Mouse (Mus musculus) stomach, embryonic 15.5 days (tissue): Measurements from ENCODE around the gene Tldc2. TPM values are rescaled to one million over a fixed set of nuclear protein-coding genes. Genes with fewer than 3 reads are reported as not detected.

Experiments
- ATAC-seq: fragments of 200-750 bp; cut with Nextera tagmentation; 2 replicates; pipeline ENCODE4 v1.8.0; 2017; ENCODE audit warnings: low read depth, moderate number of reproducible peaks, moderate TSS enrichment; ENCODE audit not compliant: insufficient read depth, low FRiP score
- H3K27ac ChIP-seq: fragments of 300-500 bp; sonication (generic); 2 replicates; pipeline ENCODE4 v1.5.1; 2015; ENCODE audit warnings: mild to moderate bottlenecking, inconsistent platforms
- H3K27me3 ChIP-seq: fragments of 300-500 bp; sonication (generic); replicated peaks from 2 replicates; pipeline ENCODE4 v1.6.1; 2015; ENCODE audit warnings: inconsistent platforms
- H3K36me3 ChIP-seq: fragments of 300-500 bp; sonication (generic); 2 replicates; pipeline ENCODE4 v1.6.1; 2015; ENCODE audit warnings: inconsistent platforms
- H3K4me1 ChIP-seq: fragments of 300-500 bp; sonication (generic); 2 replicates; pipeline ENCODE4 v1.6.1; 2015; ENCODE audit warnings: inconsistent platforms
- H3K4me2 ChIP-seq: fragments of 300-500 bp; sonication (generic); 2 replicates; pipeline ENCODE4 v1.6.1; 2015; ENCODE audit warnings: mild to moderate bottlenecking, inconsistent platforms
- H3K4me3 ChIP-seq: fragments of 300-500 bp; sonication (generic); replicated peaks from 2 replicates; pipeline ENCODE4 v1.5.1; 2015; ENCODE audit warnings: inconsistent platforms
- H3K9ac ChIP-seq: fragments of 300-500 bp; sonication (generic); 2 replicates; pipeline ENCODE4 v1.6.1; 2015; ENCODE audit warnings: inconsistent platforms
- H3K9me3 ChIP-seq: fragments of 300-500 bp; sonication (generic); 2 replicates; pipeline ENCODE4 v1.6.1; 2016; ENCODE audit warnings: inconsistent platforms
- WGBS: fragments of 180-500 bp; shearing (Covaris S2); methylation state at CpG from one replicate; pipeline ENCODE4 v1.1.7; 2015; 5-methylcytosine and 5-hydroxymethylcytosine counted together
- polyA plus RNA-seq: library from polyadenylated mRNA; unstranded; fragments of >200 nt; fragmentation: Nextera tagmentation; extraction: Ambion mirVana; gene quantifications from 2 replicates; pipeline ENCODE4 v1.2.1, GENCODE M21; 2015

Tldc2 gene
- polyA plus RNA-seq, 1 experiment from 2014 or later, result not detected

DNA sequence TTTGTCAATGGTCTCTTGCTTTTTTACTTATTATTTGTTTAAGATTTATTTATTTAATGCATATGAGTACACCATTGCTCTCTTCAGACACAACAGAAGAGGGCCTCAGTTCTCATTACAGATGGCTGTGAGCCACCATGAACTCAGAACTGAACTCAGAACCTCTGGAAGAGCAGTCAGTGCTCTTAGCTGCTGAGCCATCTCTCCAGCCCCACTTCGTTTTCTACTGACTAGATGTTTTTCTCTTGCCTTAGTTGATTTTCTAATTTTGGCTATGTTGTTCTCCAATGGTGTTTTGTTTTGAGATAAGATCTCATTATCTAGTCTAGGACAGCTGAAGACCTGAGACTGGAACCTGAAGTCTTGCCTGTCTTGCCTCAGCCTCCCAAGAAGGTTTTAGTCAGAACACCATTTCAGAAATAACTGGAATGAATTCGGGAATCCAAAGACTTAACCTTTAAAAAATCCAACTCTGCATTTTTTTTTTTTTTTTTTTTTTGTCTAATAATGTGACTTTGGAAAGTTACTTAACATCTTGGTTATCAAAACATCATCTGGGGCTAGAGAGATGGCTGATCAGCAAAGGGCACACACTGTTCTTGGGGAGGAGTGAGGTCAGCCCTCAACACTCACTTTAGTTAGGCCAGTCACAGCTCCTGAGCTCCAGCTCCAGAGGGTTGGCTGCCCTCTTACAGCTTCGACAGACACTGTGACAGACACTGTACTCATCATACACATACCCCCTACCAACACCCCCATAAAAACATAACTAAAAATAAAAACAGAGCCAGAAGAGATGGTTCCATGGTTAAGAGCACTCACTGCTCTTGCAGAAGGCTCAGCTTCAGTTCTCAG is 46.1 kb downstream of the Tldc2 start:
- Histone ChIP-seq H3K9ac (no peak overlapping the region), H3K4me1 (peaks cover 14% of the 10 kb centered on the region), H3K36me3 (no peaks in the 10 kb centered on the region), H3K27me3 (no peaks in the 10 kb centered on the region), H3K4me3 (no peak overlapping the region), H3K9me3 (no peaks in the 10 kb centered on the region), H3K4me2 (peak overlapping the region; percentile 16; the same call in 1 of the 2 replicates), H3K27ac (no peak overlapping the region)
- ATAC-seq, result no peak
- WGBS, result 75% methylated on average over 3 of the region's 3 CpGs

DNA sequence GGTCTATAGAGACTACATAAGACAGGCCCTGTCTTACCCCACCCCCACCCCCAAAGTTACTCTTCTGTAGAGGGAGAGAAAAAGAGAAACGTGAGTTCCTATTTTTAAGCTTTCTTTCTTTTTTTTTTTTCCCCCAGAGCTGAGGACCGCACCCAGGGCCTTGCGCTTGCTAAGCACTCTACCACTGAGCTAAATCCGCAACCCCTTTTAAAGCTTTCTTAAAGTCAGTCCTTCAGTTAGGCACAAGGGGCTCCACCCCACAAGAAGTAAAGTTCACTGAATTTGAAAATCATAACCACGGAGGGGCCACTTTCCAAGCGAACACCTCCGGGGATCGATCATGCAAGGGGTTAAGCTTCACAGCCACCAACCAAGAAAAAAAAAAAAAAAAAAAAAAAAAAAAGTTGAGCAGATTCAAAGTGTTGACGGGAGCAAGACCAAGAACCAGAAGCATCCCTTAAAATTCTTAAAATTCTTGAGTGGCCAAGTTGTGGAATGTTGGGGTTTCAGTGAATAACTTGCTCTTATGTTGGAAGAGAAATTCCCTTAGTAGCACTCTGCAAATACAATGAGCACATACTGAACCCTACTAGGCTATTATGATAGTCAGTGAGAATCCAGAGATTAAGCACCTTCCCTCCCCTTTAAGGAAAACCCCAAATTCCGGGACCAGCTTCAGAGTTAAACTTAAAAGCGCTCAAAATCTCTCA is 47.1 kb downstream of the Tldc2 start:
- ATAC-seq, result no peak
- WGBS, result 15% methylated on average over 11 of the region's 11 CpGs

DNA sequence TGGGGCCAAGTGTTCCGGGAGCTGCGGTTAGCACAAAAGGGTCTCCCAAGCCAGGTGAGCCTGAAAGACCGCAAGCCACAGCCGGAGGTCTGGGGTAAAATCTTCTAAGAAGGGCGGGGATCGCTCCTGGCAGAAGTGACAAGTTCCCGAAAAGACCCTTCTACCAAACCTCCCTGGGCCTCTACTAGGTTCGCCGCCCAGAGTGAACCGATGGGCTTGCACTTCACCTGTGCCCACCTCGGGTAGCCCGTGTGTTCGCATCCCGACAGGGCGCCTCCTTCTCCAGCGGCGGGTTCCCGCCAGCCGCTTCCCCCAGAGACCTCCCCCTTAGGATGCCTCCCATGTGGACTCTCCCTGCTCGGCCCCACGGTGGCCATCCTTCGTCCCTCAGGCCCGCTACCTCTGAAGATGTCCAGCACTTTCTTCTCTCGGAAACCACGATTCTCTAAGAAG is 47.6 kb downstream of the Tldc2 start:
- Histone ChIP-seq H3K27ac (peak overlapping the region; percentile 80), H3K9me3 (no peaks in the 10 kb centered on the region), H3K4me1 (peaks cover 7% of the 10 kb centered on the region), H3K9ac (peak overlapping the region; percentile 52), H3K27me3 (no peaks in the 10 kb centered on the region), H3K36me3 (no peaks in the 10 kb centered on the region), H3K4me2 (peak overlapping the region; percentile 88), H3K4me3 (peak overlapping the region; percentile 76)
- under 1% methylated on average over 25 of the region's 25 CpGs for WGBS
- peak; percentile 33 for ATAC-seq

More for the DNA sequence above, 47.1 kb downstream of the Tldc2 start:
- H3K4me2 ChIP-seq, result peak overlapping the region; percentile 88
- H3K36me3 ChIP-seq, result no peaks in the 10 kb centered on the region
- H3K9ac ChIP-seq, result peak overlapping the region; percentile 52
- peak overlapping the region; percentile 80 for H3K27ac ChIP-seq
- H3K4me1 ChIP-seq, result peaks cover 8% of the 10 kb centered on the region
- H3K9me3 ChIP-seq, result no peaks in the 10 kb centered on the region
- H3K4me3 ChIP-seq, result peak overlapping the region; percentile 76
- no peaks in the 10 kb centered on the region for H3K27me3 ChIP-seq

DNA sequence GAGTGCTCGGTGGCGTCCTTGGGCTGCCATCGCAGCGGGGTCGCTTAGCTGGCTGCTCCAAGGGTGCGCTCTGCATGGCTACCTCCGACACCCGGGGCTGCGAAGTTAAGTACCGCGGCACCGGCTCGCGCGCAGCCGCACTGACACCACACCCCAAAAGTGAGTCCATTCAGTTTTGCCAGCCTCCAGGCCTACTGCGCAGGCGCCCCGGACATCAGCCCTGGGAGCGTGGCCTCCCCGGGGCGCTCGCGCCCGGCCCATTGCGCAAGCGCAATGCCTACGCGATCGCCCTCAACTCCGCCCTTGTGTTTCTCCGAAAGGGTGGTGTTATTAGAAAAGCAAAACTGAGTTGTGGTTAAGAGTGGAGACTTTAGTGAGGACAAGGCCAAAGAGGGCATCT is 48.2 kb downstream of the Tldc2 start, which contains the start of gene Samhd1:
Gene Samhd1 (minus strand): TSS at position 252 of the 400 bp plus-strand sequence.
- Histone ChIP-seq H3K4me1 (peaks cover 7% of the 10 kb centered on the region), H3K9me3 (no peaks in the 10 kb centered on the region), H3K27me3 (no peaks in the 10 kb centered on the region), H3K4me3 (peak within 1 kb of the TSS; percentile 76), H3K9ac (peak within 1 kb of the TSS; percentile 52), H3K27ac (peak within 1 kb of the TSS; percentile 80), H3K4me2 (peak within 1 kb of the TSS; percentile 88), H3K36me3 (no peaks in the 10 kb centered on the region)
- under 1% methylated on average over 32 of the region's 32 CpGs for WGBS
- ATAC-seq, result peak; percentile 93

DNA sequence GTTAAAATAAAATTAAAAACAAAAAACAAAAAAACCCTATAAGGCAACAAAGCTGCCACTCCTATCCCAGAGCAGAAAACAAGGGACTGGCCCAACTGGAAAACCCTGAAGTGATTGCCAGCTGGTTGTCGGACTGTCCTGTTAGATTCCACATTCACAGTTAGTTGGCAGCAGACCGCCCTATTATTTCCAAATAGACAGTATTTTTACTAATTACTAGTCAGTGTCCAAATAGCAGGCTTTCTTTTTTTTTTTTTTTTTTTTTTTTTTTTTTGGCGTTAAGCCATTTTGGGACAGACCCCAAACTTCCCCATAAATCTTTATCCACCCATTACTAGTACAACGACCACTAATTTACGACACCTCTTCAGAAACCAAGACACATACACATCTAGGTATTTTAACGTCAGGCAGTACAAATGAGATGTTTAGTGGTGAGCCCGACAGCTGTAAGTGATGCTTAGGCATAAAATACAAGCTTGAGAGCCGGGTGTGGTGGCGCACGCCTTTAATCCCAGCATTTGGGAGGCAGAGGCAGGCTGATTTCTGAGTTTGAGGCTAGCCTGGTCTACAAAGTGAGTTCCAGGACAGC is 48.8 kb downstream of the Tldc2 start:
- Histone ChIP-seq H3K27ac (peak overlapping the region; percentile 80), H3K4me2 (peak overlapping the region; percentile 88), H3K4me3 (peak overlapping the region; percentile 76), H3K4me1 (peaks cover 7% of the 10 kb centered on the region), H3K9ac (no peak overlapping the region), H3K27me3 (no peaks in the 10 kb centered on the region), H3K36me3 (no peaks in the 10 kb centered on the region), H3K9me3 (no peaks in the 10 kb centered on the region)
- ATAC-seq, result no peak
- 79% methylated on average over 10 of the region's 10 CpGs for WGBS

DNA sequence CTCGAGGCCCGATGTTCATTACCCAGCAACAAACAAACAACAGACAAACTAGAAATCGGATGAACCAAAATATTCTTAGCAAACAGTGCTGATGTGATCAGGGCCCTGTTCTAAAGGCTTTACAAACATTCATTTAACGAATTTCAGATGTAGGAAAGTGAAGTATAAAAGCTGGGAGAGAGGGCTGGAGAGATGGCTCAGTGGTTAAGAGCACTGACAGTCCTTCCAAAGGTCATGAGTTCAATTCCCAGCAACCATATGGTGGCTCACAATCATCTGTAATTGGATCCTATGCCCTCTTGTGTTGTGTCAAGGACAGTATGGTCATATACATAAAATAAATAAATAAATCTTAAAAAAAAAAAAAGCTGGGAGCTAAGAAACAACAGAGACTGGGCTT is 49.3 kb downstream of the Tldc2 start:
- no peaks in the 10 kb centered on the region for H3K9me3 ChIP-seq
- peaks cover 7% of the 10 kb centered on the region for H3K4me1 ChIP-seq
- WGBS, result 76% methylated on average over 4 of the region's 4 CpGs
- no peak overlapping the region for H3K9ac ChIP-seq
- H3K4me3 ChIP-seq, result no peak overlapping the region
- H3K36me3 ChIP-seq, result no peaks in the 10 kb centered on the region
- ATAC-seq, result no peak
- no peak overlapping the region; the same call in 1 of the 2 replicates for H3K27ac ChIP-seq
- H3K27me3 ChIP-seq, result no peaks in the 10 kb centered on the region
- H3K4me2 ChIP-seq, result no peak overlapping the region

DNA sequence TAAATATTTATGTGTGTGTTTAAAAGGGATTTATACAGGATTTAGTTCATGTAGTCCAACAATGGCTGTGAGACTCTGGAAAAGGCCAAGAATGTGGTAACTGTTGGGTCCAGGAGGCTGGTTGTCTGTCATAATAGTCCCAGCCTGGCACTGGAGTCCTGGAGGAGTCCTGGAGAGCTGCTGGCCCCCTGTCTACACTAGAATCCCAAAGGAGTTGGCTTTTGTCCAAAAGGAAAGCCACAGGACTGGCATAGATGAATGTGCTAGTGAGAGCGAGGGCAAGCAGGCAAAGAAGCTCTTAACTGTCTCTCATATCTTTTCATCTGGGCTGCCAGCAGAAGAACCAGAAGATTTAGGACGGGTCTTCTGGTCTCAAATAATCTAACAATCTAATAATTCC is 49.8 kb downstream of the Tldc2 start:
- Histone ChIP-seq H3K27ac (peak overlapping the region; percentile 66), H3K9ac (no peak overlapping the region), H3K27me3 (no peaks in the 10 kb centered on the region), H3K4me3 (no peak overlapping the region), H3K9me3 (no peaks in the 10 kb centered on the region), H3K4me1 (peaks cover 7% of the 10 kb centered on the region), H3K36me3 (no peaks in the 10 kb centered on the region), H3K4me2 (no peak overlapping the region)
- WGBS, result 45% methylated on average over 2 of the region's 2 CpGs
- no peak for ATAC-seq

DNA sequence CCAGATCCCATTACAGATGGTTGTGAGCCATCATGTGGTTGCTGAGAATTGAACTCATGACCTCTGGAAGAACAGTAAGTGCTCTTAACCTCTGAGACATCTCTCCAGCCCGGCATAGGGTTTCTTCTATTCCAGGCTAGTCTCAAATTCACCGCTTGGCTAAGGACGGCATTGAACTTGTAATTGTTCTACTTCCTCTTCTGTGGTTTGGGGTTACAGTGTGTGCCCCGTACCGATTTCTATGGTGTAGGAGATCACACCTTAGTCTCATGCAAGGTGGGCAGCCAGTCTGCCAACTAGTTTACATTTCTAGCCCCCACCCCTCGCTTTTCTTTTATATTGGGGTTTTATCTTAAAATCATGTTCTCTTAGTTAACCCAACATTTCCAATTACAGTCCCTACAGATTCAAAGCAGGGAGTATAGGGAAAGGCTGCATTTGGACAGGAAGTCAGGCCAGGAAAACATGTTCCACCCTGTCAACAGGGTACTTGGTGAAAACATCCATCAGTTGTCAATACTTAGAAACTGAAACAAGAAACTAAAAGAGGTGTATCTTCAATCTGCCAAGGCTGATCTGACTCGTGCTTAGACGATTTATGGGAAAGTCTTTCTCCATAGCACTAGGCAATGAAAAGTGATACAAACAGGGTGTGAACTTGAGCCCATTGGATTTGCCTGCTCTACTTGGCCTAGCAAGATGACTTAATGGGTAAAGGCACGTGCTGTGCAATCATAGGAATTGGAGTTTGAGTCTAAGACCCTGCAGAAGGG is 51.3 kb downstream of the Tldc2 start:
- H3K4me3 ChIP-seq, result no peak overlapping the region
- ATAC-seq, result no peak
- no peaks in the 10 kb centered on the region for H3K27me3 ChIP-seq
- H3K36me3 ChIP-seq, result no peaks in the 10 kb centered on the region
- H3K27ac ChIP-seq, result no peak overlapping the region
- no peak overlapping the region for H3K9ac ChIP-seq
- 78% methylated on average over 9 of the region's 9 CpGs for WGBS
- H3K4me1 ChIP-seq, result peaks cover 7% of the 10 kb centered on the region
- no peaks in the 10 kb centered on the region for H3K9me3 ChIP-seq
- H3K4me2 ChIP-seq, result no peak overlapping the region

DNA sequence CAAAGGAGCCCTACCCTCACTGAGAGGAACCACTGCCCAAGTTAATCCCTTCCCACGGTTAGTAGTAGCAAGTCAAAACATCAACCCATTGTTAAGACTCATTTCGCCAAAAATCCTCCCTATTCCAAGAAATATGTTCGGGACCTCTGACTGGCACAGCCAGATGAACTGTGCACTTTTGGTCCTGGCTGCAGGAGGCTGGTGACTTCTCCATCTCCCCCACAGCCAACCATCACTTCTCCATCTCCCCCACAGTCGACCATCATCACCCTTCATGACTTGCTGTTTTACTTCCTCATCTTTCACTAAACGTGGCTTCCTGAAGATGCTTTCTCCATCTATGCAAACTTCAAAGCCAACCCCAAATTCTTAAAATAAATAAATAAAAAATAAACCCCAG is 52.0 kb downstream of the Tldc2 start:
- Histone ChIP-seq H3K9ac (no peak overlapping the region), H3K36me3 (no peaks in the 10 kb centered on the region), H3K27ac (no peak overlapping the region), H3K4me3 (no peak overlapping the region), H3K9me3 (no peaks in the 10 kb centered on the region), H3K27me3 (no peaks in the 10 kb centered on the region), H3K4me1 (peaks cover 5% of the 10 kb centered on the region), H3K4me2 (no peak overlapping the region)
- 76% methylated on average over 5 of the region's 5 CpGs for WGBS
- ATAC-seq, result no peak

DNA sequence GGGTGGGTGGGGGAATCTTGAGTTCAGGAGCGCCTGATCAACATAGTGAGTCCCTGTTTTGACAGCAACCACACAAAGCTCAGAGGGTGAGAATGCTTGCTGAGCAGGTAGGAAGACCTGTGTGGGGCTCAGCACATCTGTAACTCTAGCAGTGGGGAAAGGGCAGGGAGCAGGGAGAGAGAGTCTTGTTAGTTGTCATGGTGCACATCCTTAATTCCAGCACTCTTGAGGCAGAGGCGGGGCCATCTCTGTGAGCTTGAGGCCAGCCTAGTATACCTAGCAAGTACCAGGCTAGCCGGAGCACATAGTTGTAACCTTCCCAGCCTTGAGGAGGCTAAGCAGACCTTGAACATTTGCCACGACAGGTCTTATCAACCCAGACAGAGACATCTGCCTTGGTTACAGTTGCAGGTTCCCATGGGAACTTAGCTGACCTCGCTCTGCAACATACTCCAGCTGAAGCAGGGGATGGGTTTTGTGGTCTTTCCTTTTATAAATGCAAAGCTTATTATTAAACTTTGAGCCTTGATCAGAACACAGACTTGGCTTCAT is 52.5 kb downstream of the Tldc2 start:
- Histone ChIP-seq H3K27me3 (no peaks in the 10 kb centered on the region), H3K36me3 (no peaks in the 10 kb centered on the region), H3K9me3 (no peaks in the 10 kb centered on the region), H3K4me1 (peaks cover 3% of the 10 kb centered on the region; the same call in 1 of the 2 replicates), H3K4me3 (no peak overlapping the region), H3K9ac (no peak overlapping the region), H3K27ac (no peak overlapping the region), H3K4me2 (no peak overlapping the region)
- ATAC-seq, result no peak
- WGBS, result 77% methylated on average over 5 of the region's 5 CpGs

DNA sequence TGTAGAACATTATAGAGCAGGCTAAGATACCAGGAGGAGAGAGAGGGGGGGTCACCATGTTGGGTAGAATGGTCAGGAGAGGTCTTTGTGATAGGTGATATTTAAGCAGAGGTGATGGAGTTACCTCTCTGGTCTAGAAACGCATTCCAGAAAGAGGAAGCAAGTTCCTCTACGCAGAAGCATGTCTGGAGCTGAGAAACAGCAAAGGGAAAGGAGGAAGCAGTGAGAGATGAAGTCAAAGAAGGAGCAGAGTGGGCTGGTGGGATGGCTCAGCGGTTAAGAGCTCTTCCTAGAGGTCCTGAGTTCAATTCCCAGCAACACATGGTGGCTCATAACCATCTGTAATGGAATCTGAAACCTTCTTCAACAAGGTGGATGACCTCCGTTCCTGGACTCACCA is 55.1 kb downstream of the Tldc2 start:
- no peak for ATAC-seq
- WGBS, result 84% methylated on average over 4 of the region's 4 CpGs
- Histone ChIP-seq H3K27me3 (no peaks in the 10 kb centered on the region), H3K9ac (no peak overlapping the region), H3K27ac (no peak overlapping the region), H3K4me2 (no peak overlapping the region), H3K9me3 (no peaks in the 10 kb centered on the region), H3K4me1 (no peaks in the 10 kb centered on the region), H3K36me3 (no peaks in the 10 kb centered on the region), H3K4me3 (no peak overlapping the region)
